Mouse (Mus musculus) MEL-GATA-1-ER (cell line): ENCODE measurements around the gene Rnf141.
A peak's percentile ranks its signal among the peaks of the same experiment; 100 is the strongest.

Source experiments
- DNase-seq: peaks from one replicate; pipeline ENCODE4 v3.0.0-alpha.2; 2012; ENCODE audit warnings: low read depth; ENCODE audit errors: extremely low read depth

The Rnf141 gene

DNA sequence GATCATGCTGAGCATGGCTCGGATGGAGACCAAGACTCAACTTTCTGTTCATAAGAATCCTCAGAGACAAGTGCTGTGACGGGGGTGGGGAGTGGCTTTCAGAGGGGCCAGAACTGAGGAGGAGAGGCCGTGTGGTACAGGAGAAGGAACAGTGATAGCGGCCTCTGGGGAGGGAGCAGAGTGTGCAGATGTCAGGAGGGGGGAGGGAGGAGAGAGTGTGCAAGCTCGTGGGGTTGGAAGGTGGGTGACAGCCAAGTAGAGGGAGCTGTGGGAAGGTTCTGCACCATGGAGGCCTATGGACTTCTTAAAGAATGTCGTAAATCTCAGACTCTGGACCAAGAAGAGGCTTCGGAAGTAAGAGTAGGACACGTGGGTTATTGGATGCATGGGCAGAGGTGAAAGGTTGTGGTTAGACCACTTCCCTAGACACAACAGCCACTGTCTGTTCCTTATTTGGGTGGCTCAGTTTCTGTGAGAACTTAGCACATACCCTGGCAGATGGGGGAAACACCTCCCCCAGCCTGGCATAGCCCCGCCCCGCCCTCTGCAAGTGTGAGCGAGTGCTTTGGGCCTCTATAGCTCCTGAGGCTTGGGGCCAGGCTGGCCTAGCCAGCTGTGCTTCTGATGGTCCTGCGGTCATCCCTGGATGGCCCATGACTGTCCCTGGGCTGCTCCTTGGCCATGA is 47.7 kb downstream of the Rnf141 start:
- no peak for DNase-seq

DNA sequence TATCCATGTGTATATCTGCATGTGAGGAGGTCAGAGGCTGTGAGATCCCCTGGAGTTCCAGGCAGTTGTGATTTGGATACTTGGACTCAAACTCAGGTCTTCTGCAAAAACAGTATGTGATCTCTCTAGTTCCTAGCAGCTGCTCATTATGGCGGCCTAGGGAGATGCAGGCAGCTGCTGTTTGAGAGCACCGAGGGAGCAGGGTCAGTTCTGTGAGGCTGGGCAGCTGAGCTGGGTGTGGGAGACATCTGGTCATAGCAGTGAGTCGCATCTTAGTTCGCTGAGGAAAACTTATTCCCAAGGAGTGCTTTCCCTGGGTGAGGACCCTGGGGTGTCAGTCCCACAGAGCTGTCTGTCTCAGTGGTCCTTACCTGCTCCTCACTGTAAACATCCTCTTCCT is 49.5 kb downstream of the Rnf141 start:
- DNase-seq, result no peak

DNA sequence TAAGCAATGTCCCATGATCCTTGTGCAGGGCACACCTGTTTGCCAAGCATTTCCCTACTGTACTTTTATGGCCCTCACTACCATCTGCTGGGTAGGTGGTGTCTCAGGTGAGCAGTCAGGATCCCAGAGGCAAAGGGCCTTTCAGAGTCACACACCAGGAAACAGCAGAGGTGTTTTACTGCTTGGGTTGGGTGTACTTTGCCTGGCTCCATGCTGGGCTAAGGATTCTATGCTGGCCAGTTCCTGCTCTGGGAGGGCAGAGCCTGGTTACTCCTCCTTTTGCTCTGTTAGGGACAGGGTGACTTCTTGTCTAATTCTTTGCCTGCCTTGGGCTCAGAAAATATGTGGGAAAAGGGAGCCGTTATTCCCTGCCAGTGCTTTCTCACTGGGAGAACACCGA is 51.4 kb downstream of the Rnf141 start:
- no peak for DNase-seq

DNA sequence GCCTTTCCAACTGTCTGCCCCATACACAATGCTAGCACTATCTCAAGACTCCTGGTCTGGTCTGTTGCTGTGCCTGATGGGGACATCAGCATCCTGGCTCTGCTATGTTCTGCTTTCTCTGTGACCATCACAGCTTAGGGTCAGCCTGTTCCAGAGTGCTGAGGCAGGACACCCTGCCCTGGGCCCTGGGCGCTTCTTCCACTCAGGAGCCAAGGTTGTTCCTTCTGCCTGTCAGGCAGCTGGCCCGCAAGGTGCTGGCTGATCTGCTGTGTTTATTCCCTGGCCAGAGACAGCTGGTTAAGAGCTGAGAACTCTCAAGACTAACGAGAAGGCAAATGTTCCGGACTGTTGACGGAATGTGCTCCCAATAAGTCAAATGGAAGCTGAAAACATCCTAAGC is 52.1 kb downstream of the Rnf141 start:
- no peak for DNase-seq

DNA sequence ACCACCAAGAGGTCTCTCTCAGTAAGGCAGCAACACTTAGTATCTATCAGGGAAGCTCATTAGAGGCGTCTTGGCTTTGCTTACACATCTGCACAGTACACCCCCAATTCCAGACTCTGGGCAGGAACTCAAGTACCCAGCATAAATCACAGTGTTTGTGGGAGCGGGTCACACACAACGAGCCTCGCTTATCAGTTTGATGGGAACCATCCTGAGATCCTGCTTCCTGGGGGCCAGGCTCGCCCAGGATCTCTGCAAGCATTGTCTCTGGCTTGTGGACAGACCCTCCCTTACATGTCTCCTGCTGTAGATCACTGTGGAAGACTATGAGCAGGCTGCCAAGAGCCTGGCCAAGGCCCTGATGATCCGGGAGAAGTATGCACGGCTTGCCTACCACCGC is 53.4 kb downstream of the Rnf141 start:
- DNase-seq, result no peak

DNA sequence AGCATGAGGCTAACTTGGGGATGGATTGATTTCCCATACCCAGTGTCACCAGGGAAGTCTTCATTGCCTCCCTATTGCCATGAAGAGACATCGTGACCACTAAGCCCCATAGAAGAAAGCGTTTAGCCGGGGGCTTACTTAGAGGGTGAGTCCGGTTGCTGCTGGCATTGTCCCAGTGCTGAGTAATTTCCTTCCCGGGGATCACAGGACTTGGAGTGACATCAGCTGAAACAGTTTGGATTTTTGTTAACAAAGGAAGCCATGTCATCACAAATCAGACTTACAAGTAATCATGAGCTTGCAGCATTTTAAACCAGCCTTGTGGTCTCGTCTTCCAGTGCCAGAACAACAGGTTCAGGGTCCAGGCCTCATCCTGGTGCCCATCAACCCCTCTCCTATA is 56.9 kb downstream of the Rnf141 start:
- no peak for DNase-seq

DNA sequence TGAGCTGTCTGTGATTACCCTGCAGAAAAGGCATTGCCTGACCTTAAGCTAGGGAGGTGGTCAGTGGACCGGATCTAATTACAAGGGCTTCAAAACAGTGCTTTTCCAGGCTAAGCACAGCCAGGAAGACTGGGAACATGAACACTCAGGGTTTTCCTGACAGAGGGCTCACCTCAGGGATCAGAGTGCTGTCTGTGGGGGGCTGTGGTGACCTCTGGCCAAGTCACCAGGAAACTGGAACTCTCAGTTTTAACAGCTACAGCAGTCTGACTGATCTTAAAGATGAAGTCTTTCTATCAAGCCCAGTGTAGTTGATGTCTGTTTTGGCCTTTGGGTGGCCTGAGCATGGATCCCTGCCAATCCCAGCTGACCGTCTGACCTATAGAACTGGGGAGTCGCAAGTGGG is 58.5 kb downstream of the Rnf141 start:
- no peak for DNase-seq

DNA sequence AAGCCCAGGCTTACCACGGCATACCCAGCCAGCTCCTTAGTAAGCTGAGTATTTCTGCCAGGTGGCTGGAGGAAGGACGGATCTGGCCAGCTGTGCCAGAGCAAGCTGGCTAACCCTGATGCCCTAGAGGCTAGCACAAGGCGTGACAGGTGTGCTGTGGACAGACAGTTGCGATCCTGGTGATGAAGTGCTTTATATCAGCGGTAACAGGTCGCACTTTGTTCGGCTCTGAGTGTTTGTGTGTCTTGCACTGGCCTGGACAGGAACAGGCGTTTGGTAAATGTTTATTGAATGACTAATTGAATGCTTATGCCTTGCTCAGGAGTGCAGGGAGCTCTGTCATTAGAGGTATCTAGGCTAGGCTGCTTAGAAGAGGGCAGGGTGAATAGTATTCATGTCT is 59.3 kb downstream of the Rnf141 start:
- no peak for DNase-seq

DNA sequence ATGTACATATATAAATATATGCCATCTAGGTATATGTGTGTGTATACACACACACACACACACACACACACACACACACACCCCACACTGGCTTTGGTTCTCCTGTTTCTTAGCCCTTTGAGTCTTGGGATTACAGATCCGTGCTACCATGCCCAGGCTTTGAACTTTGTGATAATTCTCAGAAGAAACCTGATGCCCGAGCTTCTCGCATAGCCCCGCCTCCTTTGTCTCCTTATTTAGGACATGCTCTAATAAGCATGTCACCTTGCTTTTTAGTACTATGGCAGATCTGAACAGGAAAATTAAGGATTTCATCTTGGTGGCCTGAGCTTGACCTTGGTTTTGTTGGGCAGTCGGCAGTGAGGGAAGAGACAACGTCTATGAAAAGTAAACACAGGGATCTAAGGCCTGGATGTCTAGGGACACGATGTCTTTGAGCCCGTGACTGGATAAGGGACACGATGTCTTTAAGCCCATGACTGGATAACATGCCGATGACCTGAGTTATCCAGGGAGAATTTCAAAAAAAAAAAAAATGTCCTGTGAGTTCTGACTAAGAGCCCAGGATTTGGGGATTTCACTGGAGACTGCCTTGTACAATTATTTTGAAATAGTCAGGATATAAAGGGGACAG is 61.3 kb downstream of the Rnf141 start:
- no peak for DNase-seq

DNA sequence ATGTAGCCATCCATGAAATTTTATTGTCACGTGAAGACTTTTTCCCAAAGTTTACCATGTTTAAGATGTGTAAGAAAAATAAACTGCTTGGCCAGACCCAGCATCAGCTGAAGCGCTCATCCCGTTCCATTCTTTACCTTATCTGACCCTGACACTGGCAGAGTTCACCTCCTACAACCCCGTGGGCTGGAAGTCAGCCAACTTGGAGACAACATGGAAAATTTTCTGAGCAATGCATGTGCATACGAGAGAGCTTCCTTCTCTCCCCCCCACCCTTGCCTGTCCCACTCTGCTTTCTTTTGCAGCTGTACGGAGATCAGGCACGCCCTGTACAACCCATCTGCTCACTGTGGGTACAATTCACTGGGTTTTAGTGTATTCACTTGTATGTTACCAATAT is 62.1 kb downstream of the Rnf141 start:
- DNase-seq, result peak; percentile 65

DNA sequence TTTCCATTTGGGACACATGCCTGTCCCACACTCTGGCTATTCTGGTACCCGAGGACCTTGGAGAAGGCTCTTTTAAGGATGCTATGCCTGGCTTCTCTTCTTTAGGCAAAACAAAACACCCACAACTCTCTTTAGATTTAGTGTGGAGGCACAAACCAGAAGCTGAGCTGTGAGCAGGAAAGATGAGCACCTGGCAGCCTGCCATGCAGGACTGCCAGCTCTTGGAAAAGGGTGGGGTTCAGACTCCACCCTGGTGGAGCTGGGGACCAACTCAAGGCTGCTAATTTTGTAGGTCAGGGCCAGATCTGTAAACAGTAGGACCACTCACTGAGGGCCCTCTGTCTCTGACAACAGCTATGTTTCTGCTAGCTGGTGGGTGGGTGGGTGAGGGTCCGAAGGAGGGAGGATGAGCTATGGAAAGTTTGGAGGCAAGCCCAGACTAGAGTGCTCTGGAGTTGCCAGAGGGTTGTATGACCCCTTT is 63.0 kb downstream of the Rnf141 start:
- DNase-seq, result peak; percentile 62

DNA sequence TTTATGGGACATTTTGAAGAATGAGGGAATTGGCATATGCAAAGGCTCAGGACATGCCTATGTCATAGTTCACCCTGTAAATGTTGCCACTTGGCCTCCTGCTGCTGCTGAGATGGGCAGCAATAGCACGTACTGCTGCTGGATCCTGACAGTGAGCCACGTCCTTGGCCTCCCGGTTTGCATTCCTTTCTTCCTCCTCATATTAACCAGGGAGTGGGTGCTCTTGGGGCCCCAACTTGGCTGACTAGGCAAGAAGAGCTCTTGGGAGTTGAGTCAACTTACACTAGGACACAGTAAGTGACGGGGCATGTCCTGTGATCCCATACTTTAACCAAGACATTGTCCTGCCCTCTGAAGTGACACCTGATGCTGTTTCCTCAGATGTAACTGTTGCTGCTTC is 63.7 kb downstream of the Rnf141 start:
- no peak for DNase-seq

DNA sequence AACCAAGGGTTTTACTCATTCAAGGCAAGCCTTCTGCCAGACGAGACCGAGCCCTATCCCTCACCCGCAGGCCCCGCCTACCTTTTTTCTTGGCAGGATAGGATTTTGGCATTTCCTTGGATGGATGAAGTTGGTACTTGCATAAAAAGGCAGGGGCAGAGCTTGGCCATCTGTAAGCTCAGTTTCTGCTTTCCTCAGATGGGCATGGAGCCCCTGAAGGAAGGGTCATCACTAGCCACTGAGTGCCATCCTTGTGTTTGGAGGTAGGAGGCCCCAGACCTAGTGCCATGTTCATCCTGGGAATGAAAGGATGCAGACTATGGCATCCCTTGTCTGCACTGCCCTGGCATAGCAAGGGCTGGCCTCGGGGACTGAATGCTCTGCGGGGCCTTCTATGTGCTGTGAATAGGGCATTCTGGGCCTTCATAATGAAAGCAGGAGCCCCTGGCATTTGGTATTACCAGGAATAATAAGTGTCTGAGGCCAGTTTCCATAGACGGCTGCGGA is 64.6 kb downstream of the Rnf141 start:
- DNase-seq, result no peak

DNA sequence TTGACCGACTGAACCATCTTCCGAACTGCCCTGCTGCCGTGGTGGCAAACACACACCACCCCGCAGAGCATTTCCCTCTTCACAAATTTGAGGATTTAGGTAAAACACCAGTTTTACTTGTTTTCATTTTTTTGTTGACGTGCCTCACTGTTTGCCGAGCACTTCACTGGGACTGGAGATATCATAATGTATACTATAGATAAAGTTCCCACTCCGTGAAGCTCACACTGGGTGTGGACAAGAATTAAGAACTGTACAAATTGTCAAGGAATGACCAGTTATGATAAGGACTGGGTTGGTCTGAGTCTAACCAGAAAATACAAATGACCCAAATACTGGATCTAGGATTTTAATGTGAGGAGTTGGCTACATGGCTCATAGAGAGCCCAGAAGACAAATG is 65.3 kb downstream of the Rnf141 start:
- DNase-seq, result no peak

DNA sequence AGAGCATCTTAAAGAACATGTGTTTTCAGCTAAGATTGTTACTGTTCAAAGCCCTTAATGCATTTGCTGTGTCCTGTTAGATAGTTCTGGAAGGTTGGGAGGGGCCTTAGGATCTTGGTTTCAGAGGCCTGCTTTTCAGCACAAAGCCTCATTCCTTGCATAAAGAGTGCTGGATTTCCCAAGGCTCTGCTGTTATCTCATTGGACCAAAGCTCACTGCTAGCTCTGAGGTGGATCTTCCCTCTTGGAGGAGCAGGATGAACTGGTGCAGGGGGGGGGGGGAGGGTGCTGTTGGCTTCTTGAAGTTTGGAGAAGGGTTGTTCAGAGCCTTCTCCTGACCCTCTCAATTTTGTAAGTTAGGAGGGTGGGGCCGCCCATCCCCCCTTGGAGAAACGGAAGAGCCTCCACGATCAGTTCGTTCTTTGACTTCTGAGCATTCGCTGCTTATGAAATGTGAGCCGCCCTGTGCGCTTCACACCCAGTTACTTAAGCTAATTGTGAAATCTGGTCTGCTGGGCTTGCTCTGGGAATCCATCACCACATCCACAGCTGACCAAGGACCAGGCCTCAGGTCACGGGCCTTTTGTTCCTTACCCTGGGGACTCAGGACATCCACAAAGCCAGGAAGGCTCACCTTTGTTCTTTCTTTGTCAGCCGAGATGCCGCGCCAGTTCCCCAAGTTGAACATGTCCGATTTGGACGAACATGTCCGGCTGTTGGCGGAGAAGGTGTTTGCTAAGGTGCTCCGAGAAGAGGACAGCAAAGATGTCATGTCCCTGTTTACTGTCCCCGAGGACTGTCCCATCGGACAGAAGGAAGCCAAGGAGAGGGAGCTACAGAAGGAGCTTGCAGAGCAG is 66.9 kb downstream of the Rnf141 start:
- no peak for DNase-seq

DNA sequence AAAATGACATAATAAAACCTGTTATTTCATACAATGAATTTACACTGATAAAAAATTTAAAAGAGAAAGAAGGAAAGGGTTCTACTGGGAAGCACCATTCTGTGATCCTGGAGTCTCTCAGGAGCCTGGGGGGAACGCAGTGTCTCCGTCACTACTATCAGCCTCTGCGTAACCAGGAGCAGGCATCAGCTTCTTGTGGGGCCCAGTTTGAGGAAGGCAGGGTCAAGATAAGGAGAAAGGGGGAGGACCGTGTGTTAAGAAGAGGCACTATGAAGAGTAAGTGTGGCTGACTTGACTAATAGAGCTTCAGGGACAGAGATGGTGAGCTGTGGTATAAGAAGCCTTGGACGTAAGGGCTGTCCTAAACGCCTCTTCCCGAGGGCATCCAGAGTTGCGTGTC is 69.6 kb downstream of the Rnf141 start:
- DNase-seq, result peak; percentile 92

DNA sequence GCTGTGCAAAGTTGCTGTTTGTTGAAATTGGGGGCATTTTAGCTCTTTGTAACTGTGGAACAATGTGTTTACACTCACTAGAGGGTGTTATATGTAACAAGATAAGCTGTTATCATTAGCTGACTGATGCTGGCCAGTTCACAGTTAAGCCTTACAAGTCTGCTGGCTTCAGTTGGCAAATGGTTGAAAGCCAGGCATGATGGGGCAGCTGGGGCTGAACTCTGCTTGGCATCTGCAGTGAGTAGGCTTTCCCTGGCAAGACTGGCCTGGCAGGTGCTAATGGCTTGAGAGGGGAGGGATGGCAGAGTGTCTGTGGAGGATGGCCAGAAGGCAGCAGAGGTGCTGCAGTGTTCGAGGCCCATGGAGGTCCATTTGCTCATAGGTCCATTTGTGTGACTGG is 70.2 kb downstream of the Rnf141 start:
- peak; percentile 37 for DNase-seq

DNA sequence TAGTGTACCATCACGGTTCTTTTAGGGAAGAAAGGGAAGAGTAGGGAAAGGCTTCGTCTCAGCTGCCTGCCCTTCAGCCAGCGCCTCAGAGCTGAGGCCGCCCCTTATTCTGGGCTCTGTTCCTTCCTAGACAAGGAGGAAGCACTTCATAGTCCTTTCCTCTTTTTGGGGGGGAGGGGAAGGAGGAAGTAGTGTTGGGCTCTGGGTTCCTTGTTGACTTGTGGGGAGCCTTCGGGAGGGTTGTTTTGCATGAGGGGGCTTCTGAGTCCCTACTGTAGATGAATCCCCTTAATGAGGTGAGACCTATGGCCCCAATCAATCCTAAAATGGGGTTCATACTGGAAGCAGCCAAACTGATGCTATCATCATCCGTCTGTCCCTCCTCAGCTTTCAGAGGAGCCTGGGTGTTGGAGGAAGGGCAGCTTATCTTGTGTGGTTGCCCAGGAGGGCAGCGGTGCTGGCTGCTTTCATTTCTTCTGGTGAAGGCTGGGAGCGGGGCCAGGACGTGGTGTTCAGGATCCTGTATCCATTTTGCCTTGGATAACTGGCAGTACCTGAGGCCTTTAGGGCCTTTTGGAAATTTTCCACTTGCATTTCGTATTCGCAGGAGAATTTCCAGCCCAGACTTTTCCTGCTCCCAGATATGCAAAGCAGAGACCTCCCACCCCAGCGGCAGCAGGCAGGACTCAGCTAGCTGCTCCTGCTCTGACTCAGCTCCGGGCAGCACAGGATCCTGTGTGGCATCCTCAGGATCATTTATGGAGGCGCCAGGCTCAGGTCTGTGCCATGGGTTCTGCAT is 70.9 kb downstream of the Rnf141 start:
- DNase-seq, result peak; percentile 88

DNA sequence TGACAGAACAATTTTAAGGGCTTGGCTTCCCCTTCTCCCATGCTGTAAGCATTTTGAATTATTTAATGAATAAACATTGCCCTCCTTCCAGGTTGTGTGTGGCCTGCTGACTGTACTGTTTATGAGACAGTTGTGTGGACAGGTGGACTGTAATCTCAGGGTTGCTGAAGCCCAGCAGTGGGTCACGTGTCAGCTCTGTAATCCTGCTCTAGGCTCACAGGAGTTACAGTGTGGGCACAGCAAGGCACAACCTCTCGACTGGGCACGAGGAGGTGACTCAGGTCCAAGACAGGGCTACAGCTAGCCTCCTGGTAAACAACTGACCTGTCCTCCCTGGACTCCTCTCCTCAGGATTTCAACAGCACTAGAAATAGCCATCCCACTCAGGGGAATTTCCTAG is 71.9 kb downstream of the Rnf141 start:
- no peak for DNase-seq

DNA sequence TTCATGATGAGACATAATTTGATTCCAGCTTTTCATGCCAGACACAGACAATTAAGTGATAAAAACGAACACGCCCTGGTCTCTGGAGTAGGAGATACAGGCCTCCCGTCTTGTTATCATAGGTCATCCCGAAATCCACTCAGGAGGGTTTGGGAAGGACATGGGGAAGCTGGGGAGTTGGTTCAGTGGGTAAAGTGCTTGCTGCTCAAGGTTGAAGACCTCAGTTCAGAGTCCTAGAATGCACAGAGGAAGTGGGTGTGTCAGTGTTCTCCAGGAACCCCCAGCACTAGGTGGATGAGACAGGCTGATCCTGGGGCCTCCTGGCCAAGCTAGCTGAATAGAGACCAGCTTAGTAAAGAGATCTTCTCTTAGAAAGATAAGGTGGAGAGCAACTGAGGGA is 73.3 kb downstream of the Rnf141 start:
- DNase-seq, result peak; percentile 33

DNA sequence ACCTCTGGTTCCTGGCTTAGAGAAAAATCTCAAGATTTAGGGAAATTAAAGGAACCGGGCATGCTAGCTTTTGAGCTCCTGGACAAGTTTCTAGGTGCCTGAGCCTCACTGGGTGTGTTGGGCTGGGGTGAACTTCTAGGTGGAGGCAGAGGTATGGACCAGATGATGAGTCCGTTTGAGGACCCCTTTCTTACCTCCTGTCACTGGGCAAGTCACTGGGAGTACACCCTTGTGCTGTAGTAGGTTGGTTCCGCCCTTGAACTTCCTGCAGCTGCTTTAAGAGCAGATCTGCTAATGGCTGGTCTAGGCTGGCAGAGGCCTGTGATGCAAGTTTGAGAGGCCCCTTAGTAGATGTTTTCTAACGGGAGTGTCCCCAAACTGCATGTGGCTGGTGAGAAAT is 75.2 kb downstream of the Rnf141 start:
- DNase-seq, result peak; percentile 64
